Mouse (Mus musculus) midbrain, postnatal 0 days (tissue): ENCODE data around the gene Mdc1. TPM values are rescaled to one million over a fixed set of nuclear protein-coding genes. Genes with fewer than 3 reads are reported as not detected.

ENCODE experiments used
- ATAC-seq: fragments of 200-750 bp; cut with Nextera tagmentation; 2 replicates; pipeline ENCODE4 v1.8.0; 2017; ENCODE audit warnings: moderate number of reproducible peaks, mild to moderate bottlenecking, moderate TSS enrichment, moderate library complexity; ENCODE audit not compliant: low FRiP score
- DNase-seq: peaks from one replicate; pipeline ENCODE4 v3.0.0-alpha.2; 2015; ENCODE audit warnings: low spot score
- H3K27ac ChIP-seq: fragments of 300-500 bp; sonication (generic); 2 replicates; pipeline ENCODE4 v1.5.1; 2014; ENCODE audit warnings: low read depth, mild to moderate bottlenecking, low read length, mixed read lengths
- H3K27me3 ChIP-seq: fragments of 300-500 bp; sonication (generic); 2 replicates; pipeline ENCODE4 v1.6.1; 2014; ENCODE audit warnings: low read length, control low read depth, mixed read lengths; ENCODE audit not compliant: insufficient read depth
- H3K36me3 ChIP-seq: fragments of 300-500 bp; sonication (generic); 2 replicates; pipeline ENCODE4 v1.6.1; 2014; ENCODE audit warnings: low read length, control low read depth, mixed read lengths; ENCODE audit not compliant: insufficient read depth
- H3K4me1 ChIP-seq: fragments of 300-500 bp; sonication (generic); 2 replicates; pipeline ENCODE4 v1.6.1; 2014; ENCODE audit warnings: mild to moderate bottlenecking, control low read depth, antibody characterized with exemption, low read length, mixed read lengths; ENCODE audit not compliant: insufficient read depth
- H3K4me2 ChIP-seq: fragments of 300-500 bp; sonication (generic); 2 replicates; pipeline ENCODE4 v1.6.1; 2014; ENCODE audit warnings: low read depth, mild to moderate bottlenecking, low read length, mixed read lengths; ENCODE audit not compliant: poor library complexity, severe bottlenecking
- H3K4me3 ChIP-seq: fragments of 300-500 bp; sonication (generic); 2 replicates; pipeline ENCODE4 v1.5.1; 2014; ENCODE audit warnings: low read depth, mild to moderate bottlenecking, low read length, moderate library complexity
- H3K9ac ChIP-seq: fragments of 300-500 bp; sonication (generic); replicated peaks from 2 replicates; pipeline ENCODE4 v1.6.1; 2014; ENCODE audit warnings: mild to moderate bottlenecking, low read length, moderate library complexity, mixed read lengths; ENCODE audit not compliant: poor library complexity, severe bottlenecking
- H3K9me3 ChIP-seq: fragments of 300-500 bp; sonication (generic); 2 replicates; pipeline ENCODE4 v1.6.1; 2016; ENCODE audit warnings: low read length, control low read depth
- CTCF ChIP-seq: IDR thresholded peaks from 2 replicates; pipeline ENCODE4 v1.5.1; 2016; ENCODE audit warnings: antibody characterized with exemption, mild to moderate bottlenecking
- WGBS: fragments of 180-500 bp; shearing (Covaris S2); extraction: QIAGEN DNeasy Blood & Tissue Kit; methylation state at CpG from one replicate; pipeline ENCODE4 v1.1.7; 2014; 5-methylcytosine and 5-hydroxymethylcytosine counted together
- polyA plus RNA-seq: library from polyadenylated mRNA; unstranded; fragments of >200 nt; fragmentation: Nextera tagmentation; extraction: Ambion mirVana; gene quantifications from 2 replicates; pipeline ENCODE4 v1.2.1, GENCODE M21; 2015
- total RNA-seq: library from RNA; depleted of rRNA; stranded (reverse); fragments of >200 nt; gene quantifications from 2 replicates; pipeline ENCODE4 v1.2.3, GENCODE M21; 2014

Gene Mdc1
- total and polyA plus RNA-seq, 2 experiments from 2014 or later = 3.7 to 22.6 TPM

DNA sequence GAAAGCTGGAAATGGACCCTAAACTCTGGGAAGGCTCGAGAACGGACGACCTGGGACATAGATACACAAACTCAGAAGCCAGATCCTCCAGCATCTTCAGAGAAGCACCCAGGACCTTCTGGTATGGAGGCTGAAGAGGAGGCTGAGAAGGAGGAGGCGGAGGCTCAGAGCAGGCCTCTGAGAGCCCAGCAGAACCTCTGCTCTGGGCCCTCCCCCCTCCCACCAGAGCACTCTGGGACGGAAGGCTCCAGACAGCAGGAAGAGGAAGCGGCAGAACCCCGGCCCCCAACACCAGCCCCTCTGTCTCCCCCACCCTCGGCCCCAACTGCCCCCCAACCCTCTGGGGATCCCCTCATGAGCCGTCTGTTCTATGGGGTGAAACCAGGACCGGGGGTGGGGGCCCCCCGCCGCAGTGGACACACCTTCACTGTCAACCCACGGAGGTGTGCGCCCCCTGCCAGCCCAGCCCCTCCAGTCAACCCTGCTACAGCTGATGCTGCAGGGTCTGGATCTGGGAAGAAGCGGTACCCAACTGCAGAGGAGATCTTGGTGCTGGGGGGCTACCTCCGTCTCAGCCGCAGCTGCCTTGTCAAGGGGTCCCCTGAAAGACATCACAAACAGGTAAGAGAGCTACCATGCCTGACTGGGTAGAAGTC is 27.0 kb downstream of the Mdc1 start:
- peaks cover 24% of the 10 kb centered on the region for H3K4me1 ChIP-seq
- peak overlapping the region; percentile 76 for H3K4me3 ChIP-seq
- H3K9ac ChIP-seq = peak overlapping the region; percentile 69
- peak overlapping the region; percentile 91 for H3K4me2 ChIP-seq
- no peaks in the 10 kb centered on the region for H3K9me3 ChIP-seq
- peak overlapping the region; percentile 89 for H3K27ac ChIP-seq
- no peak for ATAC-seq
- H3K27me3 ChIP-seq = no peaks in the 10 kb centered on the region
- no peak for TF ChIP-seq CTCF
- WGBS = 25% methylated on average over 17 of the region's 17 CpGs
- no peak for DNase-seq
- no peaks in the 10 kb centered on the region for H3K36me3 ChIP-seq

DNA sequence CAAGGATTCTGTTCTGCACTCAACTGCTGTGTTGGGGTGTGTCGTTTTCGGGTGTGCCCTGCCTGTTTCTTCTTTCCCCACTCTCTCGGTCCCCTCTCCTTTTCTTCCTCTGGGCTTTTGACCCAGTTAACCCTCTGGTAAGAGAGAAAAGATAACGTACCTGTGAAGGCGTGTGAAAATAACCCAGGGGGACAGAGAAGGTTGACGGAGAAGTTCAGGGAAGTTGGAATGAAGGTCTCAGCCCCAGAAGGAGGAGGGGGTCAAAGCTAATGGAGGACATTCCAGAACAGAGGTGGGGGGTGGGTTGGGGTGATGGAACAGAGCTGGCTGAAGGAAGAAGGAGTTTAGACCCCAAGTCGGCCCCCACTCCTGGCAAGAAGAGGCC is 27.6 kb downstream of the Mdc1 start:
- no peak for ATAC-seq
- 3% methylated on average over 7 of the region's 7 CpGs for whole genome bisulfite sequencing

DNA sequence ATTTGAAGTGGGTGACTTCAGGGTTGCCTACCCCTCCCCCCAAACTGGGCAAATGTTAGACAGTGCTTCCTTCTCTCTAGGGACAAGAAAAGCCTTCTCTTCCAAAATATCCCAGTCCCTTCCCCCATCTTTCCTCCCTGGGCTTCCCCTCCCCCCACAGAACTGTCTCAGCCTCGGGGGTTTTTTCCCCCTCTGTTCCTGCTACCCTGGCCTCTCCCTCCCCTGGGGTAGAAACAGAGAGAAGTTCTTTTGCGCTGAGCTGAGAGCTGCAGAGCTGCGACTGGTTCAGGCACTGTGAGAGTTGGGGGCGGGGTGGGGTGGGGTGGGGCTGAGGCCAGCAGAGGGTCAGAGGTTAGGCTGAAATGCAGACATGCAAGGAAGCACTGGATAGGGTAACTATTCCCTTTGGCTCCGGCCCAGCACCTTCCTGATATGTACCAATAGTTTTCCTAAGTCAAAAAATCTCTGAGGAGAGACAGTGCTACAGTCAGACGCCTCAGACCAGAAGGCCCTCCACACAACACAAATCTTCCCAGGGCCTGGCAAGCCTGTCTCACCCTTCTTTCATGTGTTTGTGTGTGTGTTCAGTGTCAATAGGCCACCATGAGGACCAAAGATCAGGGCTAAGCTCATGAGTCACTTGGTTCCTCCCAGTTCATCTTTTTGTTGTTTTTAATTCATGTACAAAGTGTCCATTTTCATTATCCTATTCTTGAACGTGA is 28.2 kb downstream of the Mdc1 start:
- ATAC-seq = no peak

More for the DNA sequence above, 27.6 kb downstream of the Mdc1 start:
- peak overlapping the region; percentile 69 for H3K9ac ChIP-seq
- no peaks in the 10 kb centered on the region for H3K9me3 ChIP-seq
- H3K4me3 ChIP-seq = peak overlapping the region; percentile 76
- no peaks in the 10 kb centered on the region for H3K36me3 ChIP-seq
- H3K4me2 ChIP-seq = peak overlapping the region; percentile 91
- no peak for TF ChIP-seq CTCF
- H3K27ac ChIP-seq = peak overlapping the region; percentile 33; the same call in 1 of the 2 replicates
- no peaks in the 10 kb centered on the region for H3K27me3 ChIP-seq
- H3K4me1 ChIP-seq = peaks cover 24% of the 10 kb centered on the region
- DNase-seq = no peak

DNA sequence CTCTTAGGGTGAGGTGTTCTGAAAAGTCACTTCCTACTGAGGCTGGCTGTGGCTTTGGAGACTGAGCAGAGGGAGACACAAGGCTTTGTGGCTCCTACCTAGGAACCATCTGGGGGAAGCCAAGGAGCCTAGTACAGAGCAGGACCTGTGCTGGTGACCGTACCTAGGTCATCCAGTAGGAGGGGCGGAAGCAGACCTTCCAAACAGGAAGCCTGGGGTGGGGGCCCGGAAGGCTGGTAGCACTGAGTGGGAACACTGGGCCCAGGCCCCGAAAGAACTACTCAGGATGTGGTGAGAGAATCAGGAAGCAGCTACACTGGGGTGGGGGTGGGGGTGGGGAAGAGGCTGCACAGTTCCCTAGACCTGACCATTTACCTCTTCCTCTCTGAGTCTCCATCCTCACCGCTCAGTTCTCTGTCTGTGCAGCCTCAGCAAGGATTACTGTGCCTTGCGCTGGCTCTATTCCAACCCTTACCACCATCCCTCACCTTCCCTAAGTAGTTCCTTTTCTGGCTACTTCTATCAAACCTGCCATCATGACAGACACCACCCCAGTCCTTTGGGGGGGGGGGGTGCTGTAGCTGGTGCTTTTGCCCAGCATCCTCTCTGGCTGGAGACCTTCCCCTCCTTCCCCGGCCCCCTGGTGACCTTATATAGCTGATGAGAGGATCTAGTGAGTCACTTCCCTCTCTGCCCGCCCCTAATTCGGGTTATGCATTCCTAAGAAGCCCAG is 29.0 kb downstream of the Mdc1 start:
- WGBS = 69% methylated on average over 9 of the region's 9 CpGs
- peaks cover 4% of the 10 kb centered on the region; the same call in 1 of the 2 replicates for H3K36me3 ChIP-seq
- no peaks in the 10 kb centered on the region for H3K27me3 ChIP-seq
- H3K9ac ChIP-seq = peak overlapping the region; percentile 69
- peak overlapping the region; percentile 91 for H3K4me2 ChIP-seq
- no peaks in the 10 kb centered on the region for H3K9me3 ChIP-seq
- H3K27ac ChIP-seq = peak overlapping the region; percentile 57
- H3K4me1 ChIP-seq = peaks cover 22% of the 10 kb centered on the region
- peak overlapping the region; percentile 76 for H3K4me3 ChIP-seq
- no peak for TF ChIP-seq CTCF
- DNase-seq (no peak), ATAC-seq (no peak)

More for the DNA sequence above, 28.2 kb downstream of the Mdc1 start:
- peaks cover 24% of the 10 kb centered on the region for H3K4me1 ChIP-seq
- peak overlapping the region; percentile 69 for H3K9ac ChIP-seq
- no peaks in the 10 kb centered on the region for H3K9me3 ChIP-seq
- H3K27me3 ChIP-seq = no peaks in the 10 kb centered on the region
- WGBS = 2% methylated on average over 7 of the region's 7 CpGs
- peak overlapping the region; percentile 76 for H3K4me3 ChIP-seq
- peak; percentile 21 for DNase-seq
- H3K27ac ChIP-seq = peak overlapping the region; percentile 57
- no peak for TF ChIP-seq CTCF
- H3K4me2 ChIP-seq = peak overlapping the region; percentile 91
- no peaks in the 10 kb centered on the region for H3K36me3 ChIP-seq

DNA sequence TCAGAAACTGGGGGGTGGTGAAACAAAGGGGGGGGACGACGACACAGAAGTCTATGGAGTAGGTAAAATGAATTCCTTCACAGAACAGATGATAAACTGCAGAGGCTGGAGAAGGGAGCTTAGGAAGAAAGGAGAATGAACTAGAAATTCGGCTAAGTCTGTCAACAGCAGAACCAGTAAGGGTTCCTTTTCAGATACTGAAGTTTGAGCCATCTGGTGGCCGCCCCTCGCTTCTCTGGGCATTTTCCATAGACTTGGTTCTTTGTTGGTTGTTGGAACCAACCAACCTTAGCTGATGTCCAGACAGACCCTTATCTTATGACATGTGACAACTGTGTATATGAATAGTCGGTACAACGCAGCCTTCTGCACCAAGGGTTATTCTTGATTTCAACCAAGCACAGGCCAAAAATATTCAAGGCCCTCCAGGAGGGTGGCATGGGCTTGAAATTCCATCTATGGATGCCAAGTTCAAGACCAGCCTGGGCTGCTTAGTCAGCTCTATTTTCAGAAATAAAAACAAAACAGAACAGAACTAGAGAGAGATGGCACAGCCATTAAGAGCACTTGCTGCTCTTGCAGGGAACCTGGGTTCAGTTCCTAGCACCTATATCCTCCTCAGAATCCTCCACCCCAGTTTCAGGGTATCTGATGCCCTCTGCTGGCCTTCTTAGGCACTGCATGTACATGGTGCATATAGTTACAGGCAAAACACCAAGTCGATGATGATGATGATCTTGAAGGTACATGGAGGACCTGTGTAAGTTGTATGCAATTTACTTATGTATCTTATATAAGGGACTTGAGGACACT is 29.8 kb downstream of the Mdc1 start:
- peak overlapping the region; percentile 57; the same call in 1 of the 2 replicates for H3K27ac ChIP-seq
- DNase-seq = no peak
- TF ChIP-seq CTCF = peak; percentile 72
- peaks cover 22% of the 10 kb centered on the region for H3K4me1 ChIP-seq
- H3K9ac ChIP-seq = peak overlapping the region; percentile 69
- H3K27me3 ChIP-seq = no peaks in the 10 kb centered on the region
- peak overlapping the region; percentile 76; the same call in 1 of the 2 replicates for H3K4me3 ChIP-seq
- WGBS = 90% methylated on average over 8 of the region's 8 CpGs
- peaks cover 4% of the 10 kb centered on the region; the same call in 1 of the 2 replicates for H3K36me3 ChIP-seq
- peak overlapping the region; percentile 91 for H3K4me2 ChIP-seq
- H3K9me3 ChIP-seq = no peaks in the 10 kb centered on the region
- ATAC-seq = no peak
